Mouse (Mus musculus) cerebellum, adult 2 months (tissue): Measurements from ENCODE around the gene Plcg2. TPM values are rescaled to one million over a fixed set of nuclear protein-coding genes. Genes with fewer than 3 reads are reported as not detected.

Source experiments
- DNase-seq, 2 experiments: peaks; one replicate each; pipeline ENCODE4 v3.0.0; 2021
- H3K27ac ChIP-seq: fragments of 200-500 bp; 2 replicates; pipeline ENCODE4 v1.5.1; 2012; ENCODE audit warnings: low read length, control low read depth, inconsistent platforms; ENCODE audit not compliant: insufficient read depth
- H3K27me3 ChIP-seq: fragments of 200-500 bp; 2 replicates; pipeline ENCODE4 v1.6.1; 2012; ENCODE audit warnings: inconsistent platforms, mild to moderate bottlenecking, low read length, moderate library complexity; ENCODE audit not compliant: control insufficient read depth, insufficient read depth
- H3K4me1 ChIP-seq: fragments of 200-500 bp; 2 replicates; pipeline ENCODE4 v1.6.1; 2011; ENCODE audit warnings: low read length; ENCODE audit not compliant: control insufficient read depth, insufficient read depth
- H3K4me3 ChIP-seq: fragments of 200-500 bp; replicated peaks from 2 replicates; pipeline ENCODE3; 2011; ENCODE audit warnings: mild to moderate bottlenecking, low read depth, low read length, control low read depth; ENCODE audit not compliant: insufficient read depth
- CTCF ChIP-seq: fragments of 200-500 bp; IDR thresholded peaks from 2 replicates; pipeline ENCODE4 v1.5.1; 2011; ENCODE audit warnings: low read depth, mild to moderate bottlenecking, control low read depth, low read length, moderate library complexity, borderline replicate concordance; ENCODE audit not compliant: insufficient read depth
- POLR2A ChIP-seq: fragments of 200-500 bp; IDR thresholded peaks from 2 replicates; pipeline ENCODE4 v1.6.1; 2011; ENCODE audit warnings: low read length, control low read depth, borderline replicate concordance; ENCODE audit not compliant: insufficient read depth
- WGBS: fragments of 180-500 bp; shearing (Covaris S2); methylation state at CpG from one replicate; pipeline ENCODE4 v1.1.7; 2018; 5-methylcytosine and 5-hydroxymethylcytosine counted together
- polyA plus RNA-seq: library from polyadenylated mRNA; depleted of rRNA; stranded (reverse); fragments of >200 nt; gene quantifications from 2 replicates; pipeline ENCODE4 v1.2.3, GENCODE M21; 2012

Plcg2 gene
- polyA plus RNA-seq, 1 experiment, result 2.4 TPM

- WGBS, result 65% methylated on average over 7 of the region's 7 CpGs
- H3K4me1 ChIP-seq, result no peaks in the 10 kb centered on the region; the same call in 1 of the 2 replicates
- H3K27ac ChIP-seq, result no peak overlapping the region
- H3K4me3 ChIP-seq, result no peak overlapping the region
- DNase-seq, result no peak
- H3K27me3 ChIP-seq, result no peaks in the 10 kb centered on the region
- TF ChIP-seq POLR2A, result no peak
- no peak for TF ChIP-seq CTCF
Measured at GRCm38 (mm10) chr8:117537751-117538150, 39.7 kb downstream of the Plcg2 start.

- TF ChIP-seq POLR2A (no peak), CTCF (no peak)
- DNase-seq, result no peak
Measured at GRCm38 (mm10) chr8:117542951-117543350, 44.9 kb downstream of the Plcg2 start.

GRCm38 (mm10) chr8:117543789-117544188 lies 45.7 kb downstream of the Plcg2 start:
- no peak for DNase-seq
- Histone ChIP-seq H3K27me3 (no peaks in the 10 kb centered on the region), H3K4me1 (0 out of 2 replicates have a peak, but pooled peaks cover 3% of the 10 kb centered on the region), H3K27ac (no peak overlapping the region), H3K4me3 (no peak overlapping the region)
- WGBS, result 84% methylated on average over 6 of the region's 6 CpGs
- TF ChIP-seq POLR2A, result no peak
- TF ChIP-seq CTCF, result no peak

More at GRCm38 (mm10) chr8:117542951-117543350, 44.9 kb downstream of the Plcg2 start:
- H3K4me1 ChIP-seq, result peaks cover 3% of the 10 kb centered on the region; the same call in 1 of the 2 replicates
- no peaks in the 10 kb centered on the region for H3K27me3 ChIP-seq
- no peak overlapping the region for H3K4me3 ChIP-seq
- no peak overlapping the region for H3K27ac ChIP-seq

- WGBS, result 71% methylated on average over 8 of the region's 8 CpGs
- H3K27me3 ChIP-seq, result no peaks in the 10 kb centered on the region
- no peak for DNase-seq
- H3K4me1 ChIP-seq, result 0 out of 2 replicates have a peak, but pooled peaks cover 3% of the 10 kb centered on the region
- TF ChIP-seq CTCF (no peak), POLR2A (no peak)
- H3K4me3 ChIP-seq, result no peak overlapping the region
- no peak overlapping the region for H3K27ac ChIP-seq
Measured at GRCm38 (mm10) chr8:117545043-117545442, 47.0 kb downstream of the Plcg2 start.

GRCm38 (mm10) chr8:117546386-117546785 lies 48.3 kb downstream of the Plcg2 start:
- H3K4me1 ChIP-seq, result 0 out of 2 replicates have a peak, but pooled peaks cover 3% of the 10 kb centered on the region
- no peak overlapping the region for H3K4me3 ChIP-seq
- WGBS, result 35% methylated on average over 5 of the region's 5 CpGs
- H3K27me3 ChIP-seq, result no peaks in the 10 kb centered on the region
- DNase-seq, result peak; percentile 20 to 21
- no peak overlapping the region for H3K27ac ChIP-seq
- TF ChIP-seq CTCF (no peak), POLR2A (no peak)

GRCm38 (mm10) chr8:117547945-117548344 lies 49.9 kb downstream of the Plcg2 start:
- Histone ChIP-seq H3K27ac (no peak overlapping the region), H3K4me3 (no peak overlapping the region), H3K4me1 (0 out of 2 replicates have a peak, but pooled peaks cover 3% of the 10 kb centered on the region), H3K27me3 (no peaks in the 10 kb centered on the region)
- WGBS, result 88% methylated on average over 5 of the region's 5 CpGs
- no peak for TF ChIP-seq CTCF
- no peak for TF ChIP-seq POLR2A
- DNase-seq, result no peak

GRCm38 (mm10) chr8:117548453-117548852 lies 50.4 kb downstream of the Plcg2 start:
- TF ChIP-seq CTCF, result no peak
- TF ChIP-seq POLR2A, result no peak
- H3K4me1 ChIP-seq, result 0 out of 2 replicates have a peak, but pooled peaks cover 3% of the 10 kb centered on the region
- no peaks in the 10 kb centered on the region for H3K27me3 ChIP-seq
- H3K4me3 ChIP-seq, result no peak overlapping the region
- H3K27ac ChIP-seq, result no peak overlapping the region
- DNase-seq, result no peak
- WGBS, result 88% methylated on average over 4 of the region's 4 CpGs

GRCm38 (mm10) chr8:117550529-117550928 lies 52.4 kb downstream of the Plcg2 start:
- H3K27me3 ChIP-seq, result no peaks in the 10 kb centered on the region
- H3K27ac ChIP-seq, result no peak overlapping the region
- H3K4me3 ChIP-seq, result no peak overlapping the region
- TF ChIP-seq CTCF, result no peak
- no peak for TF ChIP-seq POLR2A
- WGBS, result 88% methylated on average over 5 of the region's 5 CpGs
- 0 out of 2 replicates have a peak, but pooled peaks cover 3% of the 10 kb centered on the region for H3K4me1 ChIP-seq
- no peak for DNase-seq

GRCm38 (mm10) chr8:117561014-117561413 lies 62.9 kb downstream of the Plcg2 start:
- TF ChIP-seq CTCF, result no peak
- H3K27ac ChIP-seq, result no peak overlapping the region
- H3K4me3 ChIP-seq, result no peak overlapping the region
- WGBS, result 55% methylated on average over 4 of the region's 4 CpGs
- no peaks in the 10 kb centered on the region for H3K27me3 ChIP-seq
- no peaks in the 10 kb centered on the region; the same call in 1 of the 2 replicates for H3K4me1 ChIP-seq
- DNase-seq, result no peak
